Mouse (Mus musculus): ENCODE results near the gene Rhebl1. TPM values are rescaled to one million over a fixed set of nuclear protein-coding genes. Genes with fewer than 3 reads are reported as not detected.

Rhebl1 gene
- polyA plus RNA-seq, 1 experiment from 2014 or later = 17.0 TPM

DNA sequence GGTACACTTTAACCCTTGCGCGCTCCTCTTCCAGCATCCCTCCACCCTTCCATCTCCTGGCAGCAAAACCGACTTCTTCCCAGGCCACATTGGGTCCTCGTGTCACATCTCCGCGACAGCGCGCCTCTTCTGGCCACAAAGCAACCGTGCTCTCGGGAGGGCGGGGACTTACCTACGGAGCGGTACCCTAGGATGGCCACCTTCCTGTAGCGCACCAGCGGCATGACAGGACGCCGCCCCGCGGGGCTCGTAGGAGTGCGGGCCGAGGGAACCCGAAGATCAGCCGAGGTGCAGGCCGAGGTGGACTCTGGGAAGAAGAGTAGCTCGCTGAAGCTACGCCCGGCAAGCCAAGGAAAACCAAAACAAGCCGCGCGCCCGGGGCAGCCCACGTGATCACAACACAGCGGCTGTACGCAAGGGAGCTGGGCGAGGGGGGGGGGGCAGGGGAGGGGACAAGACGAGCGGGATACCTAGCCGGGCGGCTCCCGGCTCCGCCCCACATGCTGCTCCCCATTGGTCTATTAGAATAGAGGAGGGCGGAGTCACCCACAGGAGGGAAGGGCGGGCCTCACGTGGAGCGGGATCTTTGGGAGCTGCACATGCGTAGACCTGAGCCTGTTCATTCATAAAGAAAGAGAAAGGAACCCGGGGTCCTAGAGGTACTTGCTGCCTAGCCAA lies 13.2 kb downstream of the Rhebl1 start:
- Histone ChIP-seq H3K4me2 (ENCODE audit: low read depth, low read length) (peak overlapping the region; percentile 83), H3K4me1 (ENCODE audit: control insufficient read depth, insufficient read depth, low read length) (no peaks in the 10 kb centered on the region; the same call in 1 of the 2 replicates), H3K27ac (replicated peaks; ENCODE audit: low read depth, low read length) (peak overlapping the region; percentile 67), H3K36me3 (replicated peaks; ENCODE audit: control insufficient read depth, insufficient read depth, low read depth, low read length) (no peaks in the 10 kb centered on the region), H3K9ac (replicated peaks; ENCODE audit: low read length) (peak overlapping the region; percentile 71), H3K9me3 (replicated peaks; ENCODE audit: control insufficient read depth, low read length) (no peaks in the 10 kb centered on the region), H3K4me3 (ENCODE audit: low read depth, low read length) (peak overlapping the region; percentile 70), H3K27me3 (ENCODE audit: control insufficient read depth, insufficient read depth, low read length) (no peaks in the 10 kb centered on the region)
- WGBS = 1% methylated on average over 48 of the region's 48 CpGs
- peak; percentile 94 for ATAC-seq (replicated peaks; ENCODE audit: insufficient number of reproducible peaks, low FRiP score, low TSS enrichment, low read depth)
- DNase-seq (ENCODE audit: low spot score) = peak; percentile 98

DNA sequence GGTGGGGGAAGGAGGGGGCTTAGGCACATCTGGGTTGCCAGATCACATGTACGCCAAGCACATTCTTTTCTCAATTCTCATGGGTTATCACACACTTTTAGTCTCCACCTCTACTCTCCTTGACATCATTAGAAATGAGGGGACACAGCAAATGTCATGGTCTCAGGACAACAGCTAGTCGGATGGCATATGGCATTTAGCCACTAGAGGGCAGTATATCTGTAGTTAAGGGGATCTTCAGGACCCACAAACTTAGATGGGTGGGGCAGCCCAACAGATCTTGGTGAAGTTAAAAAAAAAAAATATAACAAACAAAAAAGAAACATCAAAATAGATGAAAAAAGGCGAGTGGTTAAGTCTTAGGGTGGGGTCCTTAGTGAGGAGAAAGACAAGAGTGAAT lies 17.0 kb downstream of the Rhebl1 start:
- Histone ChIP-seq H3K27me3 (ENCODE audit: control insufficient read depth, insufficient read depth, low read length) (no peaks in the 10 kb centered on the region), H3K36me3 (replicated peaks; ENCODE audit: control insufficient read depth, insufficient read depth, low read depth, low read length) (no peaks in the 10 kb centered on the region), H3K9ac (replicated peaks; ENCODE audit: low read length) (no peak overlapping the region), H3K9me3 (replicated peaks; ENCODE audit: control insufficient read depth, low read length) (no peaks in the 10 kb centered on the region), H3K4me3 (ENCODE audit: low read depth, low read length) (no peak overlapping the region), H3K4me1 (ENCODE audit: control insufficient read depth, insufficient read depth, low read length) (no peaks in the 10 kb centered on the region; the same call in none of the 2 replicates), H3K4me2 (ENCODE audit: low read depth, low read length) (no peak overlapping the region), H3K27ac (replicated peaks; ENCODE audit: low read depth, low read length) (no peak overlapping the region)
- WGBS = 12% methylated on average over 3 of the region's 3 CpGs
- ATAC-seq (replicated peaks; ENCODE audit: insufficient number of reproducible peaks, low FRiP score, low TSS enrichment, low read depth) (no peak), DNase-seq (ENCODE audit: low spot score) (peak; percentile 93)

DNA sequence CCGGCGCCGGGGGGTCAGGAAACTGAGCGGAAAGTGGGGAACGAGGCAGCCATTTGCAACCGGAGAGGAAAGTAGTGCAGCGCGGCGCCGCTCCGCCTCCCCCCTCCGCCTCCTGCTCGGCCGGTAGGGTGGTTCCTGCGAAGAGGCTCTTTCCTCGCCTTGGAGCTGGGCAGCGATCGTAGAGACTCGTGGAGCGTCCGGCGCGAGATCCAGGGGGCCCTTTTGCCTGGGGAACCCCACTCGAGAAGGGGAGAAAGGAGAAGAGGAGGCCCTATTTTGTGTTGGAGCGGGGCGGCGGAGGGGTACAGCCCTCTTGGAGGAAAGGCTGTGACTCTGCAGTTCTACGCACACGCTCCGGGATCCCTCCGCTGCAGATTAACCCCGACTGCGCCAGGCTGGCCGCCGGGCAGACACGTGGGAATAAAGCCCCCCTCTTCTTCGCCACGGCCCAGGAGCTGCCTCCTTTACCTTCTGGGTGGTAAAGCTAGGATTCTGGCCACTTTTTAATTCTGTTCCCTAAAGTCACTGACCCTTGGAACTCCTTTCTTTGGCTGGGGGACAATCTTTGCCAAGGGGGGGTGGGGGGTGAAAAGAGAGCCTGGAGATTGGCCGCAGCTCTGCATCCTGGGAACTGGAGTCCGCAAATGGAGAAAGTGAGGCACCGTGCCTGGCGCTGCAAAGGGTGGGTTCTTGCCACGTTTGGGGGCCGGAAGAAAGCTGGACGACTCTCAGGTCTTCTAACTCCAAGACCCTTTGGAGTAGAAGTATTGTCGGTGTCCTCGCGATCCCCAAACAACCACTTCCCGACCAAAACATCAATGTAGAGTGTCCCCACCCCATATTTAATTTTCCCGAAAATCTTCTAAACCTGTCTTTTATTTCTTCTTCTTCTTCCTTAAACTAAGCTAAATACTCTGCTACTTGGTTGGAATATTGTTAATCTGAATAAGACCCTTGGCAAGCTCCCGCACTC lies 22.1 kb downstream of the Rhebl1 start:
- peak overlapping the region; percentile 96 for H3K4me2 ChIP-seq (ENCODE audit: low read depth, low read length)
- H3K9me3 ChIP-seq (replicated peaks; ENCODE audit: control insufficient read depth, low read length) = no peaks in the 10 kb centered on the region
- peak overlapping the region; percentile 86 for H3K4me3 ChIP-seq (ENCODE audit: low read depth, low read length)
- no peaks in the 10 kb centered on the region for H3K36me3 ChIP-seq (replicated peaks; ENCODE audit: control insufficient read depth, insufficient read depth, low read depth, low read length)
- H3K27ac ChIP-seq (replicated peaks; ENCODE audit: low read depth, low read length) = peak overlapping the region; percentile 98
- ATAC-seq (replicated peaks; ENCODE audit: insufficient number of reproducible peaks, low FRiP score, low TSS enrichment, low read depth) = peak; percentile 76
- no peaks in the 10 kb centered on the region for H3K27me3 ChIP-seq (ENCODE audit: control insufficient read depth, insufficient read depth, low read length)
- H3K9ac ChIP-seq (replicated peaks; ENCODE audit: low read length) = peak overlapping the region; percentile 99
- peak; percentile 97 for DNase-seq (ENCODE audit: low spot score)
- peaks cover 14% of the 10 kb centered on the region for H3K4me1 ChIP-seq (ENCODE audit: control insufficient read depth, insufficient read depth, low read length)
- WGBS = 1% methylated on average over 51 of the region's 51 CpGs

DNA sequence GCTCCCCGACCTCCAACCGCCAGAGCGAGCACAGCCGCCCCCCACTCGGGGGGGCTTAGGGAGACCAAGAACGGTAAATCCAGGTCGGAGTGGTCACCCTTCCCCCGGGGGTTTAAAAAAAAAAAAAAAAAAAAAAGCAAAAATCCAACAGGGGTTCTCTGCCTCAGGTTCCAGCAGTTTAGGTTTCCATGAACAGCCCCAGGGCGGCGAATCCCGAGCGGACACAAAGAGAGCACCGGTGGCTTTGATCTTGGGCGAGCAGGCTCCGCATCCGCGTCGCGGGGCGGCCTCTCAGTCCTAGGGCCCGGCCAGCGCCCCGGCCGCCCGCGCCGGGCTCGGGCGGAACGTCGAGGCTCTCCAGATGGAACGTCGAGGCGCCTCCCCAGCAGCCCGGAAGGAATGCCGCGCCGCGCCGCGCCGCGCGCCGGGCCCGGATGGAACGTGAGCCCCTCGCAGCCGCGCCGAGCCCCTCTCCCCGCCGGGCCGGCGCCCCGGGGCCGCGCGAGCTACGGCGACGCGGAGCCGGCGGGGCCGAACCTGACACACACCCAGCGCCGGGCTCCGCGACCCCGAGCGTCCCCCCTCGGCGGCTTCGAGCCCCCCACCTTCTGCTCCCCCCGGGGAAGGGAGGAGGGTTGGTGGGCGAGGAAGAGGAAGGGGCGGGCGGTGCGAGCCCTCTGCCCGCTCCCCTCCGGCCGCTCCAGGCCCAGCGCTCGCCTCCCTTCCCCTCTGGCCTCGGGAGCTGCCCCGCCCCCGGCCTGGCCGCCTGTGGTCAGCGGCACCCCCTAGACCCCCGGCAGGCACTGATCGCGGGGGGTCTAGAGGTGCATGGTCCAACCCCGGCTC lies 23.0 kb downstream of the Rhebl1 start, which contains the start of gene Kmt2d:
Gene Kmt2d, minus strand, starts transcription at position 135 of the 846 bp plus-strand sequence.
- H3K36me3 ChIP-seq (replicated peaks; ENCODE audit: control insufficient read depth, insufficient read depth, low read depth, low read length) = no peaks in the 10 kb centered on the region
- peak within 1 kb of the TSS; percentile 86 for H3K4me3 ChIP-seq (ENCODE audit: low read depth, low read length)
- peak within 1 kb of the TSS; percentile 96 for H3K4me2 ChIP-seq (ENCODE audit: low read depth, low read length)
- under 1% methylated on average over 72 of the region's 94 CpGs for WGBS
- H3K9ac ChIP-seq (replicated peaks; ENCODE audit: low read length) = peak within 1 kb of the TSS; percentile 99
- peak within 1 kb of the TSS; percentile 98 for H3K27ac ChIP-seq (replicated peaks; ENCODE audit: low read depth, low read length)
- peaks cover 14% of the 10 kb centered on the region for H3K4me1 ChIP-seq (ENCODE audit: control insufficient read depth, insufficient read depth, low read length)
- H3K9me3 ChIP-seq (replicated peaks; ENCODE audit: control insufficient read depth, low read length) = no peaks in the 10 kb centered on the region
- H3K27me3 ChIP-seq (ENCODE audit: control insufficient read depth, insufficient read depth, low read length) = no peaks in the 10 kb centered on the region
- DNase-seq (ENCODE audit: low spot score) (peak; percentile 74), ATAC-seq (replicated peaks; ENCODE audit: insufficient number of reproducible peaks, low FRiP score, low TSS enrichment, low read depth) (peak; percentile 40)

DNA sequence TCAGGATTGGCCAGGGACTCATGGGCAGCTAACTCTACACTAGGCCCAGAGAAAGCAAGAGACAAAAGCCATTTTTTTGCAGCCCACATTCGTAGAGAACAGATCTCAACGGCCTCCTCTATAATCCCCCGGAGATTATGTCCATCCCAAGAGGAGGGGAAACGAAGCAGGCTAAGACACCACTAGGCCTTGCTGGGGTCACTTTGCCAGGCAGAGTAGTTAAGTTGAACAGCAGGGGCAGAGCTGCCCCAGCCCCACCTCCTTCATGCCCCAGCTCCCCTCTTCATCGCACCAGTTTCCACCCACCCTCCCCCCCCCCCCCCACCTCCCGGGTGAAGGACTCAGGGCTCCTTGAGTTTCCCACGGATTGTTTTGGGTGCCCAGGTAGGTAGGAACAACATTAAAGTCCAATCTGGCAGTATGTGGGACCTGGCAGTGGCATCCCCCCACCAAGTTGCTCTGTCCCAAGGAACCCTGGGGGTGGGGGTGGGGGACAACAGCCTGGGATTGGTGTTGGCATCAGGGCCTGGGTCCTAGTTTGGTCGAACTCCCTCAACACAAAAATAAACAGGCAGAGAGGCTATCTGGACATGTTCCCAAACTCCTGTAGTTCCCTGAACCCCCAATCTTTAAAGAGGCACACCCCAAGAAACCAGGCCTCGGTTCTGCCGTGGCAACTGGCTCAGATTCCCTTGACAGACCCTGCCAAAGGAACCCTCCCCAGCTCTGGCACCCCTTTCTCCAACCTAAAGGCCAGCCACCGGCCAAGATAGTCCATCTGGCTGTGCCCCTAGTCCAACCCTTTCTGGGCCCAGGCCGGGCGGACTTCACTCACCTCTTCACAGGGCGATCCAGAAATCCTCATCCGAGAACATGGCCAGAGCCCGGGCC lies 23.9 kb downstream of the Rhebl1 start:
- H3K36me3 ChIP-seq (replicated peaks; ENCODE audit: control insufficient read depth, insufficient read depth, low read depth, low read length) = peaks cover 8% of the 10 kb centered on the region
- no peaks in the 10 kb centered on the region for H3K9me3 ChIP-seq (replicated peaks; ENCODE audit: control insufficient read depth, low read length)
- under 1% methylated on average over 15 of the region's 16 CpGs for WGBS
- H3K27ac ChIP-seq (replicated peaks; ENCODE audit: low read depth, low read length) = peak overlapping the region; percentile 98
- peak overlapping the region; percentile 86 for H3K4me3 ChIP-seq (ENCODE audit: low read depth, low read length)
- no peak for ATAC-seq (replicated peaks; ENCODE audit: insufficient number of reproducible peaks, low FRiP score, low TSS enrichment, low read depth)
- peak overlapping the region; percentile 99 for H3K9ac ChIP-seq (replicated peaks; ENCODE audit: low read length)
- H3K4me2 ChIP-seq (ENCODE audit: low read depth, low read length) = peak overlapping the region; percentile 96
- peak; percentile 25 for DNase-seq (ENCODE audit: low spot score)
- H3K27me3 ChIP-seq (ENCODE audit: control insufficient read depth, insufficient read depth, low read length) = no peaks in the 10 kb centered on the region
- H3K4me1 ChIP-seq (ENCODE audit: control insufficient read depth, insufficient read depth, low read length) = peaks cover 14% of the 10 kb centered on the region

DNA sequence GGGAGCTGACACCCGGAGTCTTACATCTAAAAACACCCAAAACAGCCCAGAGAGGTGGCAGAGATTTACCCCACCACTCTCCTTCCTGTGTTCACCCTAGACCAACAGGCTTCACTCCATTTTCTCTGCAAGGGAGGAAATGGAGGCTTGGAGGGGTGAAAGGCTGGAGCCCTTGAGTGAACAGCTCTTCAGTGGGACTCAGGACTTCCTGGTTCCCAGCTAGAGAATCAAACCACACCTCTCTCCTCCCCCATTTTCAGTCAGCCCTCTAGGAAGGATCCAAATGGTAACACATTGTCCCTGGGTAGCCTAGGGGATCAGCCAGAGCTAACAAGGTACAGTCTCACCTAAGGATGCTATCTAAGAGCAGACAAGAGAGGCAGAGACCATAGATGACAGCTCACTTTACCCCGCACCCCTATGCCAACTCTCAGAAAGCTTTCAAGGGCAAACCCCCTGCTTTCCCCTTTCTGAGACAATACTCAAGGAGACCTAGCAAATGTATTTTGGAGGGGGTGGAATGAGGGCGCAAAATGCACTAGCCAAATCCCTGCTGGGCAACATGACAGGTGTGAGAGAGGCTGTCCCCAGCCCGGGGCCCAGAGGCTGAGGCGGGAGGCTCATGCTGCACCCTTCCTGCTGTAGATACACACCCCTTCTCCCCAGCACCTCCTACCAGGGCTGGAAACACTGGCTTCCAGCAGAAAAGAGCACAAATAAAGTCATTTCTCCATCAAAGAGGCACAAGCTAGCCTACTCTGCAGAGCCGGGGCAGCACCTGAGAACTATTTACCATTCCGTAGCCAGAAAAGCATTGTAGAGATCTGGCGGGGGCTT lies 24.8 kb downstream of the Rhebl1 start:
- Histone ChIP-seq H3K27me3 (ENCODE audit: control insufficient read depth, insufficient read depth, low read length) (no peaks in the 10 kb centered on the region), H3K9me3 (replicated peaks; ENCODE audit: control insufficient read depth, low read length) (no peaks in the 10 kb centered on the region), H3K27ac (replicated peaks; ENCODE audit: low read depth, low read length) (no peak overlapping the region), H3K4me1 (ENCODE audit: control insufficient read depth, insufficient read depth, low read length) (peaks cover 14% of the 10 kb centered on the region), H3K36me3 (replicated peaks; ENCODE audit: control insufficient read depth, insufficient read depth, low read depth, low read length) (peaks cover 13% of the 10 kb centered on the region), H3K4me2 (ENCODE audit: low read depth, low read length) (peak overlapping the region; percentile 96), H3K9ac (replicated peaks; ENCODE audit: low read length) (peak overlapping the region; percentile 99), H3K4me3 (ENCODE audit: low read depth, low read length) (peak overlapping the region; percentile 86)
- no peak for ATAC-seq (replicated peaks; ENCODE audit: insufficient number of reproducible peaks, low FRiP score, low TSS enrichment, low read depth)
- 13% methylated on average over 8 of the region's 8 CpGs for WGBS
- DNase-seq (ENCODE audit: low spot score) = no peak
